Mouse (Mus musculus) lung, embryonic 14.5 days (tissue): ENCODE measurements around the gene Apoa2. TPM values are rescaled to one million over a fixed set of nuclear protein-coding genes. Genes with fewer than 3 reads are reported as not detected.

Source experiments
- ATAC-seq: fragments of 200-750 bp; cut with Nextera tagmentation; 2 replicates; pipeline ENCODE4 v1.8.0; 2017; ENCODE audit warnings: mild to moderate bottlenecking, moderate TSS enrichment, moderate library complexity; ENCODE audit not compliant: insufficient read depth
- DNase-seq: peaks from one replicate; pipeline ENCODE4 v3.0.0-alpha.2; 2015
- H3K27ac ChIP-seq: fragments of 300-500 bp; sonication (generic); 2 replicates; pipeline ENCODE4 v1.5.1; 2014; ENCODE audit warnings: low read depth, mild to moderate bottlenecking, moderate library complexity
- H3K27me3 ChIP-seq: fragments of 300-500 bp; sonication (generic); 2 replicates; pipeline ENCODE4 v1.6.1; 2014; ENCODE audit warnings: low read length, control low read depth; ENCODE audit not compliant: insufficient read depth
- H3K36me3 ChIP-seq: fragments of 300-500 bp; sonication (generic); 2 replicates; pipeline ENCODE4 v1.6.1; 2014; ENCODE audit warnings: control low read depth; ENCODE audit not compliant: insufficient read depth
- H3K4me1 ChIP-seq: fragments of 300-500 bp; sonication (generic); 2 replicates; pipeline ENCODE4 v1.6.1; 2014; ENCODE audit warnings: antibody characterized with exemption, control low read depth; ENCODE audit not compliant: insufficient read depth
- H3K4me2 ChIP-seq: fragments of 300-500 bp; sonication (generic); 2 replicates; pipeline ENCODE4 v1.6.1; 2014; ENCODE audit warnings: mild to moderate bottlenecking
- H3K4me3 ChIP-seq: fragments of 300-500 bp; sonication (generic); 2 replicates; pipeline ENCODE4 v1.5.1; 2014; ENCODE audit warnings: low read depth, low read length
- H3K9ac ChIP-seq: fragments of 300-500 bp; sonication (generic); 2 replicates; pipeline ENCODE4 v1.6.1; 2014
- H3K9me3 ChIP-seq: fragments of 300-500 bp; sonication (generic); 2 replicates; pipeline ENCODE4 v1.6.1; 2016; ENCODE audit warnings: low read depth, low read length, control low read depth
- CTCF ChIP-seq: IDR thresholded peaks from 2 replicates; pipeline ENCODE4 v1.5.1; 2016; ENCODE audit warnings: antibody characterized with exemption, low read depth
- WGBS: fragments of 180-500 bp; shearing (Covaris S2); extraction: QIAGEN DNeasy Blood & Tissue Kit; methylation state at CpG from one replicate; pipeline ENCODE4 v1.1.7; 2014; 5-methylcytosine and 5-hydroxymethylcytosine counted together
- polyA plus RNA-seq: library from polyadenylated mRNA; unstranded; fragments of >200 nt; fragmentation: Nextera tagmentation; extraction: Ambion mirVana; gene quantifications from 2 replicates; pipeline ENCODE4 v1.2.1, GENCODE M21; 2014

Apoa2 gene
- polyA plus RNA-seq, 1 experiment from 2014 or later = 3.7 TPM

DNA sequence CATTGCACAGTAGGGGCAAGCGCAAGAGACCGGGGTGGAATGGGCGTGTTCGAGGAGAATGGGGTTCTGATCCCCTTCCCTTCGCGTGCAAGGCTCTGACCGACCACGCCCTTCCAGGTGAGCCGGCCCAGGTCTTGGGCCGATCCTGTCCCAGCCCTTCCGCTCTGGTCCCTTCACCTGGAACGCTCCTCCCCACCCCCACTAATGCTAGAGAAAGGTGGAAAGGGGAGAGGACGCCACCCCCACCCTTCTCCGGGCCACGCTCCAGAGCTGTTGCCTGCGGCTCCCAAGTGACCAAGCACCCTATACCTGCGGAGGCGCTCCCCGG, 45.7 kb downstream of the Apoa2 start:
- peak overlapping the region; percentile 96 for H3K4me2 ChIP-seq
- H3K27me3 ChIP-seq = no peaks in the 10 kb centered on the region
- H3K36me3 ChIP-seq = peaks cover 37% of the 10 kb centered on the region
- peaks cover 5% of the 10 kb centered on the region; the same call in 1 of the 2 replicates for H3K4me1 ChIP-seq
- ATAC-seq = peak; percentile 73
- no peak for TF ChIP-seq CTCF
- DNase-seq = peak; percentile 62
- peak overlapping the region; percentile 74 for H3K27ac ChIP-seq
- H3K9ac ChIP-seq = peak overlapping the region; percentile 79
- 0% methylated on average over 19 of the region's 19 CpGs for WGBS
- no peaks in the 10 kb centered on the region for H3K9me3 ChIP-seq
- peak overlapping the region; percentile 90 for H3K4me3 ChIP-seq

DNA sequence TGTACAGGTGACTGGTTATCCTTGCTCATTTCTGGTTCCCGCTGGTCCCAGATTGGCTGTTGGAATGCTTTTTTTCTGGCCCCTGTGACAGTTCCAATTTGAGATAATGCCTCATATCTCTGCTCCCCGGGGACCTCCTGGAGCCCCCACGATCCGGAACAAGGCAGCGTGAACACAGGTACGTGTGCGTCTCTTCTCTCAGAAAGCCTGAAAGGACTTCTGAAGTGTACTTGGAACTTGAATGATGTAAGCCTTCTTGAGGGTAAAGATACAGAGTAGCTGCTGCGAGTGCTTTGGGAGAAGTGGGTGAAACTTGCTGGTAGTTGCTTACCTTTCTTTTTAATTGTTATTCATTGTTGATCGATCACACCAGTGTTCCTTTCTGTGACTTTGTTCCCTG, 46.3 kb downstream of the Apoa2 start:
- peak overlapping the region; percentile 90 for H3K4me3 ChIP-seq
- DNase-seq (peak; percentile 31), ATAC-seq (no peak)
- peaks cover 5% of the 10 kb centered on the region; the same call in 1 of the 2 replicates for H3K4me1 ChIP-seq
- no peaks in the 10 kb centered on the region for H3K27me3 ChIP-seq
- H3K9ac ChIP-seq = peak overlapping the region; percentile 79
- H3K27ac ChIP-seq = peak overlapping the region; percentile 74; the same call in 1 of the 2 replicates
- TF ChIP-seq CTCF = no peak
- peak overlapping the region; percentile 96 for H3K4me2 ChIP-seq
- H3K9me3 ChIP-seq = no peaks in the 10 kb centered on the region
- 34% methylated on average over 9 of the region's 9 CpGs for WGBS
- H3K36me3 ChIP-seq = peaks cover 43% of the 10 kb centered on the region

DNA sequence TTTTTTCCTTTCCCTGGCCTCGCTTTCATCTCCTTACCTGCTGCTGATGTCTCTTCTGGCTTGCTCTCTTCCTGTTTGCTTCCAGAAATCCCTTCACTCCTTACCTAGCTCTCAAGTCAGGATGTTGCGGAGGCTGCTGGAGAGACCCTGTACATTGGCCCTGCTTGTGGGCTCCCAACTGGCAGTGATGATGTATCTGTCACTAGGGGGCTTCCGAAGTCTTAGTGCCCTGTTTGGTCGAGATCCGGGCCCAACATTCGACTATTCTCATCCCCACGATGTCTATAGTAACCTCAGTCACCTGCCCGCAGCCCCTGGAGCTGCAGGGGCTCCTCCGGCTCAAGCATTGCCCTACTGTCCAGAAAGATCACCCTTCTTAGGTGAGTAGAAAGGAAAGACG, 46.8 kb downstream of the Apoa2 start:
- Histone ChIP-seq H3K4me3 (0 out of 2 replicates have a peak overlapping the region, but pooled peaks have one; percentile 90), H3K27ac (no peak overlapping the region), H3K9me3 (no peaks in the 10 kb centered on the region), H3K4me1 (peaks cover 5% of the 10 kb centered on the region; the same call in 1 of the 2 replicates), H3K9ac (peak overlapping the region; percentile 1; the same call in 1 of the 2 replicates), H3K4me2 (peak overlapping the region; percentile 96), H3K36me3 (peaks cover 47% of the 10 kb centered on the region), H3K27me3 (no peaks in the 10 kb centered on the region)
- WGBS = 59% methylated on average over 10 of the region's 10 CpGs
- DNase-seq (no peak), ATAC-seq (no peak)
- TF ChIP-seq CTCF = peak; percentile 16; the same call in 1 of the 2 replicates

DNA sequence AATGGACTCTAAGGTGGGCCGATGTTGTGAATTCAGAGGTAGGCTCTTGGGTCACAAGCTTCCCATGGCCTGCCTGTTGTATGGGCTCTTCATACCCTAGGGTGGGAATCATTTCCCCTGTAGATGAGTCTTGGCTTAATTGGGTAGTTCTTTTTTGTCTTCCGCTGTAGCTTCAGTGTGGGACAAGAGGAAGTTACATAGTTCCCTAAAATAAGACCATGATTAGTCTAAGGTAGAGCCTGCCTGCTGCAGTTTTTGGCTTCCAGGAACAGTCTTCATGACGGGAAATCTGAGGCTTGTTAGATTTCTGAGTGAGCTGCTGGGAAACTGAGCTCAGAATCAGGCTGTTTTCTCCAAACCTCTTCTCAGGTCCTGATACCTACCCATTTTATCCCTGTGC, 47.2 kb downstream of the Apoa2 start:
- Histone ChIP-seq H3K27me3 (no peaks in the 10 kb centered on the region), H3K9me3 (no peaks in the 10 kb centered on the region), H3K4me3 (0 out of 2 replicates have a peak overlapping the region, but pooled peaks have one; percentile 90), H3K9ac (peak overlapping the region; percentile 1; the same call in 1 of the 2 replicates), H3K4me1 (peaks cover 5% of the 10 kb centered on the region; the same call in 1 of the 2 replicates), H3K27ac (no peak overlapping the region), H3K4me2 (peak overlapping the region; percentile 96; the same call in 1 of the 2 replicates), H3K36me3 (peaks cover 52% of the 10 kb centered on the region)
- TF ChIP-seq CTCF = no peak
- ATAC-seq = no peak
- 93% methylated on average over 3 of the region's 3 CpGs for WGBS
- no peak for DNase-seq

DNA sequence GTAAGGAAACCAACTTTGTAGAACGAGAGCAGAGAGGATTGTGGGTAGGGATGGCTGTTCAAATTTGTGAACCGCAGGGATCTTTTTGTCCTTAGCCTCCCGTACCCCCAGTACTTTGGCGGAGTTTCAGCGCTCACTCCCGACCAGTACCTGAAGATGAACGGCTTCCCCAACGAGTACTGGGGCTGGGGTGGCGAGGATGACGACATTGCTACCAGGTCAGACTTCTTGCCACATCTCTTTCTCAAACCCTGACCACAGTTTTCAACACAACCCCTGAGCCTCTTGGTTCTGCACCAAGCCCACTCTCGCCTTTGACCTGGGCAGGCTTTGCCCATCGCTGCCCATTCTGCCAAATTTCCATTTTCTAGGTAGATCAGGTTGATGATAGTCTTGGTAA, 49.3 kb downstream of the Apoa2 start:
- Histone ChIP-seq H3K9me3 (no peaks in the 10 kb centered on the region), H3K27me3 (no peaks in the 10 kb centered on the region), H3K9ac (no peak overlapping the region), H3K4me1 (peaks cover 5% of the 10 kb centered on the region; the same call in 1 of the 2 replicates), H3K36me3 (peaks cover 68% of the 10 kb centered on the region), H3K4me3 (no peak overlapping the region), H3K4me2 (no peak overlapping the region), H3K27ac (no peak overlapping the region)
- DNase-seq (no peak), ATAC-seq (no peak)
- no peak for TF ChIP-seq CTCF
- 86% methylated on average over 12 of the region's 12 CpGs for WGBS

DNA sequence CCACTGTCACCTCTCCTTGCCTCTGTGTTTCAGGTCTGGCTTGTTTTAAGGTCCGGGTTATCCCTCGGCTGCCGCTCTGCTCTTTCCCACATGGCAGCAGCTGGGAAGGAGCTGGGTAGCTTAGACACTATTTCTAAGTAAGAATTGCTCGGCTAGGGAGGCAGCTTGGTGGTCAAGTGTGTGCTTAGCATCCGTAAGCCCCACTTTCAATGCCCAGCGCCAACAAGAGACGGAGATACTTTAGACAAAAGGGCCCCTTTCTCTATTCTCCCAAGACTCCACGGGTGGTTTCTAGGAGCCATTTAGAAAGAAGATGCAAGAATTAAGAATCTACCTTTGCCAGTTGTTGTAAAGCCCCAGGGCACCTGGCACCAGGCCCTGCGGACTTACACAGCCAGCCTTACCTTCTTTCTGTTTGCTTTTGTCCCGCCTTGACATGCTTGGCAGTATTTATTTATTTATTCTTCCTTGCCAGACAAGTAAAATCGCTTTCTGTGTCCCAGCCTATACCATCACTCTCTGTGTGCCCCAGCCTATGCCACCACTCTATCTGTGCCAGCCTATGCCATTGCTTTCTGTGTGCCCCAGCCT, 50.4 kb downstream of the Apoa2 start:
- WGBS = 73% methylated on average over 11 of the region's 11 CpGs
- H3K36me3 ChIP-seq = peaks cover 68% of the 10 kb centered on the region

More for the DNA sequence above, 50.4 kb downstream of the Apoa2 start:
- H3K27ac ChIP-seq = no peak overlapping the region
- H3K9me3 ChIP-seq = no peaks in the 10 kb centered on the region
- no peaks in the 10 kb centered on the region; the same call in 1 of the 2 replicates for H3K4me1 ChIP-seq
- no peaks in the 10 kb centered on the region for H3K27me3 ChIP-seq
- no peak for ATAC-seq
- no peak for TF ChIP-seq CTCF
- no peak overlapping the region for H3K4me2 ChIP-seq
- H3K9ac ChIP-seq = no peak overlapping the region
- DNase-seq = no peak
- no peak overlapping the region for H3K4me3 ChIP-seq

Other genes with a start within 250 kb of the Apoa2 start
- gene Fcgr2b, start 248.5 kb upstream of the Apoa2 start, polyA plus RNA-seq = 2.3 and 2.4 TPM in 2 replicates
- 0.35 and 0.47 TPM in 2 replicates for gene Fcgr4, start 206.1 kb upstream of the Apoa2 start, polyA plus RNA-seq
- 10.8 and 14.3 TPM in 2 replicates for gene Fcgr3, start 160.1 kb upstream of the Apoa2 start, polyA plus RNA-seq
- 2.0 and 2.2 TPM in 2 replicates for gene Cfap126, start 111.1 kb upstream of the Apoa2 start, polyA plus RNA-seq
- gene Sdhc, start 74.5 kb upstream of the Apoa2 start, polyA plus RNA-seq = 281 and 304 TPM in 2 replicates
- gene Mpz, start 74.3 kb upstream of the Apoa2 start, polyA plus RNA-seq = 0.24 and 0.49 TPM in 2 replicates
- gene Pcp4l1, start 28.8 kb upstream of the Apoa2 start, polyA plus RNA-seq = 5.7 and 6.0 TPM in 2 replicates
- 0.13 and 0.23 TPM in 2 replicates for gene Nr1i3, start 11.1 kb upstream of the Apoa2 start, polyA plus RNA-seq
- gene Tomm40l, start 2.5 kb upstream of the Apoa2 start, polyA plus RNA-seq = 33.7 and 37.9 TPM in 2 replicates
- gene Fcer1g, start 9.3 kb downstream of the Apoa2 start, polyA plus RNA-seq = 44.2 and 47.3 TPM in 2 replicates
- gene Adamts4, start 25.4 kb downstream of the Apoa2 start, polyA plus RNA-seq = 6.6 and 7.5 TPM in 2 replicates
- 244 and 250 TPM in 2 replicates for gene Ndufs2, start 26.3 kb downstream of the Apoa2 start, polyA plus RNA-seq
- gene B4galt3, start 45.3 kb downstream of the Apoa2 start, polyA plus RNA-seq = 80.3 and 94.3 TPM in 2 replicates
- gene Ppox, start 56.1 kb downstream of the Apoa2 start, polyA plus RNA-seq = 50.9 and 51.7 TPM in 2 replicates
- gene Usp21, start 62.9 kb downstream of the Apoa2 start, polyA plus RNA-seq = 73.9 and 86.0 TPM in 2 replicates
- 107 and 108 TPM in 2 replicates for gene Ufc1, start 70.0 kb downstream of the Apoa2 start, polyA plus RNA-seq
- gene Dedd, start 104.1 kb downstream of the Apoa2 start, polyA plus RNA-seq = 48.8 and 48.9 TPM in 2 replicates
- 27.5 and 30.1 TPM in 2 replicates for gene Nit1, start 120.6 kb downstream of the Apoa2 start, polyA plus RNA-seq
- 40.0 and 44.5 TPM in 2 replicates for gene Pfdn2, start 120.6 kb downstream of the Apoa2 start, polyA plus RNA-seq
- 1.0 and 1.5 TPM in 2 replicates for gene Klhdc9, start 135.7 kb downstream of the Apoa2 start, polyA plus RNA-seq
- 2.3 and 2.4 TPM in 2 replicates for gene Nectin4, start 145.0 kb downstream of the Apoa2 start, polyA plus RNA-seq
- 0.91 and 1.6 TPM in 2 replicates for gene Arhgap30, start 163.9 kb downstream of the Apoa2 start, polyA plus RNA-seq
- 81.0 and 81.9 TPM in 2 replicates for gene Usf1, start 186.3 kb downstream of the Apoa2 start, polyA plus RNA-seq
- gene Tstd1, start 193.8 kb downstream of the Apoa2 start, polyA plus RNA-seq = 2.0 and 3.4 TPM in 2 replicates
- gene F11r, start 212.5 kb downstream of the Apoa2 start, polyA plus RNA-seq = 83.6 and 91.3 TPM in 2 replicates